12 mouse cellular contexts compared by ENCODE assay signal in the genomic region with DNA sequence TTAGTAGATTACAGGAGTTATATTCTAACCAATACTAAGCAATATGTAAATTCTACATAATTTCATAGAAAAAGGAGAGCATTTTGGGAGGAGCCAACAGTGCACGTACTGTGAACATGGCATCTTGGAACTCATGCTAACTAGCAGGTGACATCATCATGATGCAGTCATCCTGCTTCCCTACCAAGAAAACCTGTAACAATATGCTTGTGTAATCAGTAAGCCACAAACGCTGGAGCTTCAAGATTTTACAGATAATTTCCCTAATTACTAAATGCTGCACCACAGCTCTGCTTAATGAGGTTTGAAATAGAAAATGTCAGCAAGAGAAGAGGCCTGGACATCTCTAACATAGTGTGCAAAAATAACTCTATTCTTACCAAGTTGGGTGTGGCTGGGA.
"Had no signal": no experiment of that assay in that cellular context is flagged by ENCODE, and none has a peak within 500 bp of the region (broad histone marks: within the 10 kb centered on the region; RNA-seq: fewer than 3 reads in every experiment).

No protein-coding gene starts in this region.

- H3K27me3 ChIP-seq: liver, embryonic 12.5 days; neural tube, embryonic 12.5 days had no signal

- H3K9me3 ChIP-seq: limb, embryonic 15.5 days; liver, embryonic 12.5 days; neural tube, embryonic 12.5 days had no signal

- H3K4me1 ChIP-seq: limb, embryonic 15.5 days; neural tube, embryonic 12.5 days had no signal

- ATAC-seq: liver, embryonic 12.5 days had no signal

- H3K27ac ChIP-seq: left cerebral cortex, adult 2 months; limb, embryonic 15.5 days; liver, embryonic 12.5 days; neural tube, embryonic 12.5 days had no signal

- DNase-seq: kidney, adult 18-20 months; kidney, postnatal 10 days; lung, embryonic 14.5 days; lung, postnatal 10 days; lung, postnatal 4 days; midbrain, embryonic 14.5 days; retina, postnatal 1 day; thymus, postnatal 36 days had no signal

- H3K9ac ChIP-seq: limb, embryonic 15.5 days; liver, embryonic 12.5 days; lung, embryonic 14.5 days; neural tube, embryonic 12.5 days had no signal

- H3K36me3 ChIP-seq: limb, embryonic 15.5 days; liver, embryonic 12.5 days; neural tube, embryonic 12.5 days had no signal

- H3K4me3 ChIP-seq: left cerebral cortex, adult 2 months; limb, embryonic 15.5 days; liver, embryonic 12.5 days; neural tube, embryonic 12.5 days had no signal
